Mouse (Mus musculus): Measurements from ENCODE around the gene Wtap.
A peak's percentile ranks its signal among the peaks of the same experiment; 100 is the strongest.
"Not testable (repeated sequence)": the region's sequence is repeated elsewhere in the genome, so short reads cannot be mapped to it uniquely, and the experiment has no call there.

Wtap gene

DNA sequence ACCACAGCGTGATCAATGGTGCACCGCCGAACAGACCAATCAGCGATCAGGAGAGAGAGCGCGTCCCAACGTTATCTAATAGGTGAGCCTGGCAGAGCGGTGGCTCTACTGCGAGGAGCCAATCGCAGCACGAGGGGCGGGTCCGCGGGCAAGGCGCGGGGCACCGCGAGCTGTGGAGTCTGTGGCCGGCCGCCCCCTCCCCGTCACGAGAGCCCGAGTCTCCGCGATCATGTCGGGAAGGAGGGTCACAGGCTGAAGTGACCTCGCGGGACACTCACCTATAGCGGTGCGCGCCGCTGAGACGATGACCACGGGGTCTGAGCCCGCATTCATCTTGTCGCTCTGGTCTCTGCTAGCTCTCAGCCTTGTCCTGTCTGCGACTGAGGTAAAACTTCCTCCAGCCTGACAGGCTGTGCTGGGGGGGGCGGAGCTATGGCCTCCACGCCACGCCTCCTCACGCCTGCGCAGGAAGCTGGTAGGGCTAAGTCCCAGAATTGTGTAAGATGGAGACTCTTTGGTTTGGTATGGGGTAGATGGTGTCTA is 33.6 kb downstream of the Wtap start, which contains the start of gene Acat2:
Gene Acat2 (minus strand): TSS at position 417 of the 543 bp plus-strand sequence.
- peak; percentile 95 for DNase-seq

- not testable (repeated sequence) for DNase-seq
These were observed 34.6 kb downstream of the Wtap start for GRCm38 (mm10) chr17:12959377-12959776.

DNA sequence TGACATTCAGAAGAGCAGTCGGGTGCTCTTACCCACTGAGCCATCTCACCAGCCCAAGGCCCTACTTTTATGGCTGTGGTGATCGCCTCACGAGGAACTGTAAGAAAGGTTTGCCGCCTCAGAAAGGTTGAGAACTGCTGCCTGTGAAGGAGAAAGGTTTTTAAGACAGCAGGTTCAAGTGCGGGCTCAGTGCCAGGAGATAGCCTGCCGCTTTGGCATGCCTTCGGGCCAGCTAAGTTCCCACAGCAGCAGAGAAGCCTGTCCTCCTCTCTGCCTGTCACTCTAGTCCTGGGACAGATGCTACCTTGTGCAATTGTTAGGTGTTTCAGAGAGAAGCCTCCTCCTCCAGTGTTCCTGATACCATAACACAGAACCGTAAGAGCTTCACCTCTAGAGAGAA is 37.3 kb downstream of the Wtap start:
- no peak for DNase-seq

DNA sequence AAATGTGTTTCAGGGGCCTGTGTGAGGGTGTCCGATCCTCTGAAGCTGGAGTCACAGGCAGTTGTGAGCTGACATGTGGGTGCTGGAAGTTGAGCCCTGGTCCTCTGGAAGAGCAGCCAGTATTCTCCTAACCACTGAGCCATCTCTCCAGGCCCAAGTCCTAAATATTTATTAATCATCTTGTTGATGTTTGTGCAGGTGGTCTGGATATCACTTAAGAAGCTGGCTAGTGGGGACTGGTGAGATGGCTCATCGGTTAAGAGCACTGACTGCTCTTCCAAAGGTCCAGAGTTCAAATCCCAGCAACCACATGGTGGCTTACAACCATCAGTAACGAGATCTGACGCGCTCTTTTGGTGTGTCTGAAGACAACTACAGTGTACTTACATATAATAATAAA is 44.3 kb downstream of the Wtap start:
- DNase-seq = no peak

- DNase-seq = no peak
These were observed 51.4 kb downstream of the Wtap start for GRCm38 (mm10) chr17:12942459-12943162.

DNA sequence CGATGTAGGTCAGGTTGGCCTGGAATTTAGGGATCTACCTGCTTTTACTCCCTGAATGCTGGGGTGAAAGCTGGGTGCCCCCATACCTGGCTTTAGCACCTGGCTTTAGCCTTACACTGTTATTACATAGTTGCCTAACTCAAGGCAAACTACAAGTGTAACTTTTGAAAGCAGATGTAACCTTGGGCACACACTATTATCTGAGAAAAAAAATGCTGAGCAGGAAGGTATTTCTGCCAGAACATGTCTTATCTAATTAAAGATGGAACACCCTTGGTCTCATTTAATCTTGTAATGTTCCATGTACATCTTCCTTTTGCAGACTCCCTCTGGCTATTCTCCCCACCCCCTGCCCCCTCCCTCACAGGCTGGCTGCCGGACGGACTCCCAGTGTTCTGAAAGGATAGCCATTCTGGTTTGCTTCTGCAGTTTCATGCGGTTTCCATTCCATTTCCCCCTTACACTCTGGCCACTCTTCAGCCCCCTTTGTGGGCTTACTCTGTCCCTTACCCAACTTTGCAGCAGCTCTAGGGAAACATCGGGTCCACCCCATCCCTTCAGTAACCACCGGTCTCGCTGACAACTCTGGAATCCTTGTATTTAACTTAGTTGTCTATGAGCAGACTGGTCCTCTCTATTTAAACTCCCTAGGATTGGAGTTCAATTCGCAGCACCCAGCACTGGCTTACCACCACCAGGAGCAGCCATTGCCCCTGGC is 52.3 kb downstream of the Wtap start:
- DNase-seq = no peak

- peak; percentile 40 for DNase-seq
These were observed 53.7 kb downstream of the Wtap start, which contains the start of gene Acat3 for GRCm38 (mm10) chr17:12940151-12940805. Gene Acat3 (minus strand): TSS chr17:12940600.

- not testable (repeated sequence) for DNase-seq
These were observed 54.4 kb downstream of the Wtap start for GRCm38 (mm10) chr17:12939377-12940148.

GRCm38 (mm10) chr17:12938077-12938476 is 55.9 kb downstream of the Wtap start:
- DNase-seq = no peak

DNA sequence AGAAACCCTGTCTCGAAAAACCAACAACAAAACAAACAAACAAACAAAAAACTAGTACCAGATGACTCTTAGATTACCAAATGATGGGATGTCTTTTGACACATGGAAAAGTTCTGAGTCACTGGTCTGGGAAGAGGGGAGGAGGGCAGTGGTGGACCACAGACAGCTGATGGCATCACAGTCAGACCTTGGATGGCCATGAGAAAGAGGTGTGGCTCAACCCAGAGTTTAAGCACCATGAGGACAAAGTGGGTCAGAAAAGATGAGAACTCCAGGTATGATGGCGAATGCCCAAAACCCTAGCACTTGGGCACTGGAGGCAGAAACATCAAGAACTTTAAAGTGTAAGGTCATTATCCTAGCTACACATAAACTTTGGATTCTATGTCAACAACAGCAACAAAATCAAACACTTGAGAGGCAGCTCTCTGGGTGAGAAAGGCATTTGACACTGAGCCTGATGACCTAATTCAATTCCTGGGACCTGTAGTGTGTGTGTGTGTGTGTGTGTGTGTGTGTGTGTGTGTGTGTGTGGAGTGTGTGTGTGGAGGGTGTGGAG is 56.5 kb downstream of the Wtap start:
- DNase-seq = no peak

- DNase-seq = peak; percentile 63
These were observed 58.2 kb downstream of the Wtap start for GRCm38 (mm10) chr17:12935719-12936118.

GRCm38 (mm10) chr17:12931576-12931975 is 62.4 kb downstream of the Wtap start:
- DNase-seq = peak; percentile 16

DNA sequence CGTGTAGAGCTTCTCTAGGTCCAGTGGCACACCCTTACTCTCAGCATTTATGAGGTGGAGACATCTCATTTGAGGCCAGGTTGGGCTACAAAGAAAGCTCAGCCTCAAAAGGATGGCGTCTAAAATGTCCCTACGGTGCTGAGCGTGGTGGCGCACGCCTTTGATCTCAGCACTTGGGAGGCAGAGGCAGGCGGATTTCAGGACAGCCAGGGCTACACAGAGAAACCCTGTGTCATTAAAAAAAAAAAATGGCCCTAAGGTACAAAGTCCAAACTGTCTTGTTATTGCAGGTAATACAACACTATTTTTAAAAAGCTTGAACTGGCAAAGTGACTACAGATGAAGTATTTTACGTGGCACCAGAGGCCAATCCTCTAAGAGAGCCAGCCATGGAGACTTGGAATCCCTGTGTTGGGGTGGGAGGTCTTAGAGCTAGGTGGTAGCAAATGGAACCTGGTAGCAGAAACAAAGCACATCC is 68.2 kb downstream of the Wtap start:
- DNase-seq = no peak

- no peak for DNase-seq
These were observed 69.0 kb downstream of the Wtap start for GRCm38 (mm10) chr17:12925001-12925400.

DNA sequence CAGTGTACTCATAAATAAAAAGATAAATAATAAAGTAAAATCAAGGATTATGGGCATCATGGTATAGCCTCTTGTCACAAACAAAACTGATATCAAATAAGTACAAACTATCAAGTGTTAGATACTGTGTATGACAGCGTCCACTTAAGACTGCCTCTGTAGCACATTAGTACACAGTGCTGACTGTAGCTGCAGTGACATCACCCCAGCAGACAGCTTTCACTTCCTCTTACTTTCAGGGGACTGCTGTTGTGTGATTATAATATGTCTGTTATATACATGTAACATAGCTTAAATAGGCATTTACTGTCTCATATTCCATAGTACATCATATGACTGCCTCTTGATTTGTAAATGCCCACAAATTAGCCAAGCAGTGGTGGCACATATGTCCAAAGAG is 72.9 kb downstream of the Wtap start:
- no peak for DNase-seq
